Mouse (Mus musculus) left cerebral cortex, postnatal 36 days (tissue): ENCODE measurements at regions not wholly inside any gene's neighbourhood (a gene's known extent, or its start where the extent isn't known, plus 50 kb on each side); places are given as distances from the start of the nearest gene placed in this dataset.

ENCODE experiments used
- DNase-seq, 2 experiments: peaks; one replicate each; pipeline ENCODE4 v3.0.0; 2021 to 2022; ENCODE audit warnings: low spot score in 2 of 2, mixed read lengths in 1 of 2
- intact Hi-C: fragments of 180-260 bp; cut with DNase I; formaldehyde crosslinking; loops from one replicate; pipeline ENCODE4 v1.15.1; 2025

DNA sequence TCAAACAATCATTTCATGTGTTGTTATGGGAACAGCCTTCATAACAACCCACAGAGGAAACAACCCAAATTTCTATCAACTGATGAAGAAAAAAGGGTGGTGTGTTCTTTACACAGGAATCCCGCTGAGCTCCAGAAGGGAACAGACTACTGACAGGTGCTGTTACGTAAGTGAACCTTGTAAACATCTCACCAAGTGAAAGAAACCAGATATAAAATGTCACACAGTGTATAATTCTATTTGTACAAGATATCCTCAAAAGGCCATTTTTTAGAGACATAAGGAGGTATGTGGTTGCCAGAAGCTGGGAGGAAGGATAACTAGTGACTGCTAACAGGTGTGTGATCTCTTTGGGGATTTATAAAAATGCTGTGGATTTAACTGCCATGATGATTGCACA, 119.9 kb downstream of the Plod2 start:
- no peak for DNase-seq
- intact Hi-C loops = no loop called here

DNA sequence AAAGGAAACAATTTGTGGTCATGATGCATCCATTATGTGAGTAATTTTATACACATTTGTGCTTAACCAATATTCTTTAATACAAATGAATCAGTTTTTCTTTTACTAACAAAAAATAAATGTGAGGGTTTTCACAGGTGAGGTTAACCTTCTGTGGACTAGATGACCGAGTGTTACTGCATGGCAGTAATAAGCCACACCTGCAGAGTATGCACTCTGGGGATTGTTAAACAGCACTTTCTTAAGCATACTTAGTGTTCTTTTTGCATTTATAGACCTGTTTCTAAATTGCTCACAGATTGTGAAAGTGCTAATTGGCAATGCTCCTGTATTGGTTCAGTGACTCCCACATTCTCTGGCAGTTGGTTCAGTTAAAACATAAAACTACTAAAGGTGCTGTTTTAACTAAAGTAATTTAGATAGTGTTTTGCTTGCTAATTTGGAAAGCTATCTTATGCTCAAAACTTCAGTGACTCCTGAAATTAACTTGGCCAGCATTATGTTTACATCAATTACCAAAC, 125.4 kb downstream of the Plod2 start:
- intact Hi-C loops = no loop called here
- no peak for DNase-seq

DNA sequence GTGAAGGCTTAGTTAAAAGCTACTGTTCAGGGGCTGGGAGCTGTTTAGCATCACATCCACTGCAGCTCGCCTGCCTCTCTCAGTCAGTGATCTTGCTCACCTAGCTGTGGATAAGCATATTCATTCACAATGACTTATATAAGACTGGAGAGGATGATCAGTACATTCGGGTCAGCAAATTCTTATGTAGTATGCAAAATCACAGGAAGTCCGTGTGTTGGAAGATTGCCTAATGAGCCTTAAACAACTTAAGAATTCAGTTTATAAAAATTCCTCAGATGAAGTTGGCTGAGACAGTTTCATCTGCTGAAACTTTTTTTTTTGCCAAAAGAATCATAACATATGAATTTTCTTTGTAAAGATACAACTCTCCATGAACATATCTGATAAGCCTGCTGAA, 129.9 kb downstream of the Plod2 start:
- no peak for DNase-seq
- intact Hi-C loops = no loop called here

DNA sequence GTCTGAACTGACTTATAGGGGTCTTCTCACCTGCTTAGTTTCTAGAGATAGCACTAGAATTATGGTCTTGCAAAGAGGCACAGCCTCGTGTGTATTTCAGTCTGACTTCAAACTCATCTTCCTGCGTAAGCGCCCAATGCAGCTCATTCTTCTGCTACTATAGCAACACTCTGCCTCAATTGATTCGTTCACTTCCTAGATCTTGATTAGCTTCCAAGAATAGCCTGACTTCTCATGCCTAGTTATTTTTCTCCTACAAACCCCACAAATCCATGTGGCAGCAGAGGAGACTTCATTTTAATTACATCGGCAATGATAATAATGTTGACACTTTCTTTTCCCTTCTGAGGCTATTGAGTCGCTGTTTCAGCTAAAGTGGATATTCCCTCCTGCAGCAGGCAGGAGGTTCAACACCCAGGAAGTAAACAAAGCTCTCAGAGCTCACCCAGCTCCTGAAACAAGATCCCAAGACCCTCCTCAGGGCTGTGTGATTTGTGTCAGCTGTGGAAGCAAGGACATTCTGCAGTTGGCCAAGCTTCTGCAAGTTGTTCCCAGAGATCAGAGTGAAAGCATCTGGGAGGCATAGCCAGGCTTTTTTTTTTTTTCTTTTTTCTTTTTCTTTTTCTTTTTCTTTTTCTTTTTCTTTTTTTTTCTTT, 152.5 kb downstream of the Plod2 start:
- intact Hi-C loops = no loop called here
- no peak for DNase-seq

DNA sequence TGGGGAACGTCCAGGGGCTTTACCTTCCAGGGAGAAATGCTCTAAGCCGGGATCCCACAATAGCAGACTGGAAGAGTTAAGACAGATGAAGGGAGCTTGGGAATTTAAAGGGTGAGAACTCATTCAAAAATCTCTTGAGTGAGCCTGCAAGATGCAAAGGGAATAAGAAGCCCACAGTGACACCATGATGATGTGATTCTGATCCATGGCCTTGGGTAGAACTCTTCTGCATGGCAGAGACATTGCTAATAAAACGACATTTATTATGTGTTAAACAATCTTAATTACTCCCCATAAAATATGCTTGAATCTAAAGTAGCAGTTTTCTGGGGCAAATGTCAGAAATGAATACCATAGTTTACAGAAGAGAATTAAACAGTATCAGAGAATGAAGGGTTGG, 155.9 kb downstream of the Plod2 start:
- intact Hi-C loops = no loop called here

DNA sequence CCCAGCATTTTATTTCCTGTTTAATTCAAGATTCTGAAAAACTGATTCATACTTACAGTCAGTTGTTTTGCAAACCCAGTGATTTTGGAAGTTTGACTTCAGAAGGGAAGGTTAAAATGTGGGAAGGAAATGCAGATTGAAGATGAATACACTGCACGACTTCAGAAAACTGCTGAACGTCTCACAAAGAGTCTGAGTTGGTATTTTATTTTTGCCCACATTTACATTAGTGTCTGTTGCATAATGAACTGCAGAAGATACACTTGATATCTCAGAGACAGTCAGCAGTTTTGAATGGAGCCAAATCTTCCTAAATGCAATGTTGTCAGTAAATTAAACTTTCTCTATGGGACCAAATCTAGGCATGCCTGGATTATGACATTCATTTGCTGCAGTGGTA, 162.7 kb downstream of the Plod2 start:
- intact Hi-C loops = no loop called here
- no peak for DNase-seq

More for the DNA sequence above, 155.9 kb downstream of the Plod2 start:
- DNase-seq = no peak

DNA sequence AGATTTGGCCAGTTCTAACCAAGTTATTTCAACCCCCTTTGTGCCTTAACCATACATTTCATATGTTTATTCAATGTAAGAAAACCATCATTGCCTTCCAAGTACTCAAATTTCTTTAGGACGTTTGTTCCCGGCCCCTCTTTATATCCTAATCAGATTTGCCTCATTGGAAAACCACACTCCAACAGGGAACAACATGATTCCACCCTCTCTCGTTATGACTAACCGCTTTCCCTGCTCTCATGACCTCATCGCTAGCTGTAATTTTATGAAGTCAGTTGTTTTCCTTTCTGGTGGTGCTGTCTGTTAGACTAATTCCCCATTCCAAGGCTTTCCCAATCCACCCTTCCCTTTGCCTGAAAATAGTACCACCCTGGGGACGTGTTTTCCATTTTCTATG, 165.0 kb downstream of the Plod2 start:
- DNase-seq = no peak
- intact Hi-C loops = no loop called here

DNA sequence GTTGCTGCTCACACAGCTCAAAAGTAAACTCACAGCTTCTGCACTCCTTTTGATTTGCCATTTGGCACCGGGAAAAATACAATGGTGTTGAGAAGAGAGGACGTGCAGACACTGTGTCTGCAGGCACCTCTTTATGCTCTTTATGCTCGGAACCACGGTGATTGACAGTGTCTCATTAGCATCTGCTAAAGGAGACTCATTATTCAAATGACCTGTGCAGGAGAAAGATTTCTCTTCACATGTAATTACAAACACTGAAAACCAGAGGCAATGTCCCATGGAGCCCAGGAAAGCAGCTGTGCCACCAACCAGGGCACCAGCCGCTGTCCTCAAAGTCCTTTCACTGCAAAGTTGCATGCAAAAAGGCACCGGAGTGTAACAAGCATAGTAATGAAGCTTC, 175.2 kb downstream of the Plod2 start:
- intact Hi-C loops = no loop called here
- DNase-seq = no peak

DNA sequence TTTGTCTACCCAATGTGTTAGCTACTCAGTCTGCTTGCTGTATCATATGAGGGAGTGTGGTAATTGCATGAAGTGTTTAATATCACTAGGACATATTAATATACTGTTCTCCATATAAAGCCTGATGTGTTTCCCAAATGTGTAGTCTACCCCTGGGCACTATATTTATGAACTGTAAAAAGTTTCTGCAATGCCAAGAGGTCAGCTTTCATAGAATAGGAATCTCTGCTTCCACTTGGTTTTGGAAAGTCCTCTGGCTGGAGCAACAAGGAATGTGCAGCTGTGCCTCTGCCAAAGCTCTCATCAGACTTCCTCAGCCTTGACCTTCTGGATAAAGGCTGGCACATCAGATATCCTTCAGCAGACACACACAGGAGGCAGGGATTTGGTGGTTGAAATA, 176.3 kb downstream of the Plod2 start:
- no peak for DNase-seq
- intact Hi-C loops = no loop called here

DNA sequence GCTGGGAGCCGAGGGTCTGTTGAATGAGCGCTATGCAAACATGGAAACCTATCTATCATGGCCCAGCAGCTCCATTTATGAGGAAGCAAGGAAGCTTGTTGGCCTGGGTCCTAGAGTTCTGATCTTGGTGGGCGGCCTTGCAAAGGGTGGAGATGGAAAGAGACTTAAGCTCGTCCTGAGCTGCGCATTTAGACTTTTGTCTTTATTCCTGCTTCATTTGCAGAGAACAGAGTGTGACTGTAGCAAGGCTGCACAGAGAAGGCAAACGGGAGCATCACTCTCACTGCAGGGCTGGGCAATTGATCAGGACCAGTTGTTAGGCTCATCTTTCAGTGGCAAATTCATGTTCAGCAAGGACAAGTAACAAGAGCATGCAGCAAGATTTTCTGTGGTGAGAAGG, 177.2 kb downstream of the Plod2 start:
- no peak for DNase-seq
- intact Hi-C loops = no loop called here

DNA sequence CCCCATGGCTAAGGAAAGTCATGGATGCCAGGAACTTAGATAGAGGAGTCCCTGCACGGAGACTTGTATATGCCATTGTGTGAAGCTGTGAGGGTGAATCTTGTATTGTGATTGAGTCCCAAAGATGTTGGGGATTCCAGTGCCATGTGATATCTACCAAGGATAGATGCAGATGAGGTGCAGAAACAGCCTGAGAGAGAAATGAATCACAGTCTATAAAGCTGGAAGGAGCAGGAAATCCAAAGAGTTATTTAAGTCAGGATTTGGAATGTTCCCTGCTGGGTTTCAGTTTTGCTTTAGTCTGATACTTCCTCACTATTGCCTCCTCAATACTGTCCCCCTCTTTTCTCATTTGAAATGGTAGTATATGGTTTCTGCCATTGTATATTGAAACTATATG, 186.8 kb downstream of the Plod2 start:
- intact Hi-C loops = no loop called here

DNA sequence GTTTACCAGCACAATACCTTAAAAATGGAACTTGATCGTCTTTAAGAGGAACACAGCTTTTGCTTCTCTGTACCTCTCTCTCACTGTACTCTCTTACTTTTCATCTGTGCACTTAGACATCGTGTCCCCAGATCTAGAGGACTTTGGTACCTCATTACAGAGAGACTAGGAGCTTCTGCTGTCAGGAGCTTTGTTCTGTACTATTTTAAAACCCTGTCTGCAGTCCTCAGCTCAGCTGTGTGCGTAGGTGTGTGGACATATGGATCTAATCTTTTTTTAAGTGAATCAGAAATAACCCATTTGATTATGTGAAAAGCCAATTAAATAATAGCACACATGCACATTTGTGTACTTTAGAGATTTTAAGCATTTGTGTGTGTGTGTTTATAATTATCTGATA, 189.4 kb downstream of the Plod2 start:
- peak; percentile 28 to 41 for DNase-seq
- intact Hi-C loops = loop anchor here (5.0 kb wide), 1 partner anchor 36 kb away; no protein-coding TSS in a partner anchor

More for the DNA sequence above, 186.8 kb downstream of the Plod2 start:
- no peak for DNase-seq

DNA sequence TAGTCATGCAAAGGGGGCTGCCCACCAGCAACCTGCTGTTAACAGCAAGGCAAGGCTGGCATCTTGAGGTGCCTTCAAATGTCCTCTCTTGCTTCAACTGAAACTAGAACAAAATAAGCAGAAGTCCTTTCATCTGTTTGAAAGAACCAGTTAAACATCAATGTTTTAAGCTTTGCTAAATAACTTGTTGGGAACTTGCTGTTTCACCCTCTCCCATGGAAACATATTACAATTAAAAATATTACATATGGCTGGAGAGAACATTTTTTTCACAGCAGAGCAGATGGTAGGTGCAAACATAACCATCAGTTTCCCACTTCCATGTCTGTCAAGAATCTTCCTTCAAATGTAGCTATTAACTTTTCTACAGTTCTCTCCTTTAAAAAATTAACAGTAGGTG, 225.5 kb downstream of the Plod2 start:
- no peak for DNase-seq
- intact Hi-C loops = loop anchor here (5.0 kb wide), 1 partner anchor 35 kb away; no protein-coding TSS in a partner anchor

DNA sequence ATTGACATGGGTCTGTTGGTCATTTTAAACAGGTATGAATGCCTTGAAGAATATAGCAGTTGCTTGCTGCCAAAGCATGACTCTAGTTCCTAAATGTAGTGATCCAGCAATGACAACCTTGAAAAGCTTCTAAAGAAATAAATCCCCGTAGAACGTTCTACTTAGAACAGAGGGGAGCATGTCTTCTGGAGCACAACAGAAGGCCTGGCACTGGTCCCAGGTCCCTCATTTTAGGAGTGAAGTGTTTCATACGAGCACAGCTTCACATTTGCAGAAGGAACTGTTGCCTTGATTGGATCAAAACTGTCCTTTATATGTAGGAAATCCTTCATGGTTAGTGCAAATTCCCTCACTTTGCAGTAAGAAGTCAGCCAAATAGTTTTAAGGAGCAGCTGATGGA, 226.4 kb downstream of the Plod2 start:
- intact Hi-C loops = loop anchor here (5.0 kb wide), 1 partner anchor 36 kb away; no protein-coding TSS in a partner anchor
- DNase-seq = peak; percentile 17 to 22

DNA sequence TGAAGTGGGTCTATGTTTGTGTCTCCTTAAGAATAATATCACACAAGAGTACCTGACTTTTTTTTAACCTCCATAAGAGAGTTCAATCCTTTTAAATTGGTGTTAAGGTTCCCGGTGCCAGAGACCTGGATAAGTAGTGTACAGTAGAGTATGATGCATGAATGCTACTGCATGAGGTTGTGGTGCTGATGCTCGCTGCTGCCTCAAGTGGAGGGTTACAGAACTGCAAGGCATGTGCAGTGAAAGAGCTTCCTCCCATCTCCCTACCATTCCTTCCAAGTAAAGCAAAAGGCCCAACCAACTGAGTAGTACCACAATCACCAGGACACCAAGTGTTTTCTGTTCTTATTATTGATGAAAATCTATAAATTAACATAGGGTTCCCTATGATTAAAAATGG, 227.5 kb downstream of the Plod2 start:
- no peak for DNase-seq
- intact Hi-C loops = loop anchor here (5.0 kb wide), 1 partner anchor 37 kb away; no protein-coding TSS in a partner anchor

DNA sequence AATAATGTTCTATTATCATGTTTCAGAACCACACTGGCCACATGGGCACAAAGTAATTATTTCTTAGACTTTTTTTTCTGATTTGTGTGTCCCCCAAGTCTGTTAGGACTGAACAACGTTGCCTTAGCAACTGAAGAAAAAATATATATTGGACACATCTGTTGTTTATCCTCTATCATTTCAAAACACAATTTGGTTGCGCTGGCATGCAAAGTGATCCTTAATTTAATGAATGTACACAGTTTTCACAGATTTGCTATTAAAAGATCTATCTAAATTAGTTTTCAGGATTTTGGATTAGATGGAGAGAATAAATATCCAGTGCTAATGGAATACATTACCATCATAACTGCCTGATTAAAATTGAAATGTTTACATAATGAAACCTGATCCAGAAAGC, 229.0 kb downstream of the Plod2 start:
- intact Hi-C loops = no loop called here
- no peak for DNase-seq

DNA sequence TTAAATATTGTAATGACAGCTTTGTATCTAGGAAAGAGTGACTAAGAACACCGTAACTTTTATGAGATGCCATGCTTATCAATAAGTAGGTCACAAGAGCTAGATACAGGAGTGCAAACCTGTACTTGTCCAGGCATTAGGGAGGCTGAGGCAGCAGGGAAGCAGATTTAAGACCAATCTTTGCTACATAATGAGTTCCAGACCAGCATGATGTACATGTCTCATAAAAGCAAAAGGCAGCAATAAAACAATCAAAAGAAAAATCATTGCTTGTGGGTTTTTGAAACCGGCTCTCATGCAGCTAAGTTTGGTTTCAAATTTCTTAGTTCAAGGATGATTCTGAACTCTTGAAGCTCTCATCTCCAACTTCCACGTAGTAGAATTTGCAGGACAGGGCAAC, 229.7 kb downstream of the Plod2 start:
- DNase-seq = no peak
- intact Hi-C loops = no loop called here

DNA sequence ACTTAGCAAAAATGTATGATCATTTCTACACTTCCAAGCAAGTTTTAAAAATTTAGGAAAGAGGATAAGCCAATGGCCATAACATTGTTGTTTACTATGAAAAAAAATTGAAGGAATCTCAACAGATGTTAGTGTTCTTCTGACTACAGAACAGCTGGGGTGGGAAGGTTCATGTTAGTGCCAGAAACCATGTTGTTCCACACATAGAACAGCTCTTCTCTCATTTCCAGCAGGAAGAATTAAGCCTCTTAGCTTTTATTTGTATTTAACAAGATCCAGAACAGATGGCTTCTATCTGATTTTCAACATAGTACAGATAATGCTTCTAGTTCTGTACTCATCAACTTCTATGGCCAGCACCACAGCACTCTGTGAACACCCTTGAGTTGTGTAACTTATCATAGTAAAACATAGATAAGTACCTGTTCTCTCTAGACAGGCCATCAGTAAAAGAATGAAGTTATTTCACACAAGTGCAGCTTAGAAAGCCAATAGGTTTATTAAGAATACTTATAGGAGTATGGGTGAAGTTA, 241.0 kb downstream of the Plod2 start:
- no peak for DNase-seq
- intact Hi-C loops = no loop called here

DNA sequence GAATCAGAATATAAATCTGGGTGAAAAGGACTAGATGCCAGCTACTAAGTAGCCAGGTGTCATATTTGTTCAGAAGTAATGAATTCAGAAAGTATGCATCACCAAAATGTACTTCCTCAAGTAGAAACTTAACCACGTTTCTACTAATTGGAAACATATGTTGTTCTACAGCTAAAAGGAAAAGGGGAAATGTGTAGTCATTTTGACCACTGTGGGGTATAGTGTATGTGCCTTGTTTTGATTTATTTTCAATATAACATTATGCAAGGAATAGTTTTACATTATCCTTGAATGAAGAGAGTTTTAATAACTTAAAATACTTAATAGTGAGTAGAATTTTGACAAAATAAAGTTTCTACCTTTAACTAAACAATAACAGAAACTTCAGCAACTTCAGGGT, 257.7 kb downstream of the Plod2 start:
- DNase-seq = no peak
- intact Hi-C loops = no loop called here

DNA sequence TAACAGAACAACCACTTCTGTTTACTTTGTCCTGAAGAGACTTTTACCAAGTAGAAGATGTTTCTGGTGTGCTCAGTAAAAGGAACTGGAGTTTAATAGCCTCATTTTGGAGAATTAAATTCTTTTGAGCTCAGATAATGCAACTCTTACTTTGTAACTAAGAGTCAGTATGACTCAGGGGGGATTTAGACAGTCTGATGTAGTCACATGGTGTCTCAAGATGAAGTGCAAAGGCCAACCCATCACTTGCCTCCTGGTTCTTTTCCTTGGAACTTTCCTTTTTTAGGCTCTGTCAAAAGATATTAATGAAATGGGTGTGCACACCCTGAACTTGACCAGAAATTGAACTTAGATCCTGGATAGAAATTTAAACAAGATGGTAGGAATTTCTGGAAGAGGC, 267.4 kb downstream of the Plod2 start:
- intact Hi-C loops = no loop called here

DNA sequence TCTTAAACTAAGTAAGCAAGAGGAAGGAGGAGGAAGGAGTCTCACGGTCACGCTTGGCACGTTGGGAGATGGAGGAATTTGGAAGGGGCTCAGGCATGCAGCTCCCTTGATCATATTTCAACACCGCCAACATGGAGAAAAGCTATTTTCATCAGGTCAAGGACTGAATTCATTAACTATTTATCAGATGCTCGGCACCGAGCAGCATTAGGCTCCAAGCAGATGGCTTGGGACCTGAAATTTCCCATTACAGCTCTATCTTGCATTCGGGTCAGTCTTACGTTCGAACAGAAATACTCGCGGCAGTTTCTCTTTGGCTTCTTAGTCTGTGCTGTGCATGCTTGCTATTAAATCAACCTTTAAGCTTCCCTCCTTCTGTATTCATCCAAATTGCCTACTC, 278.7 kb downstream of the Plod2 start:
- intact Hi-C loops = no loop called here
- no peak for DNase-seq

More for the DNA sequence above, 267.4 kb downstream of the Plod2 start:
- no peak for DNase-seq
